Mouse (Mus musculus) neural tube, embryonic 14.5 days (tissue): ENCODE data around the gene Nt5c. TPM values are rescaled to one million over a fixed set of nuclear protein-coding genes. Genes with fewer than 3 reads are reported as not detected.
"Not testable (repeated sequence)": the region's sequence is repeated elsewhere in the genome, so short reads cannot be mapped to it uniquely, and the experiment has no call there.

Experiments used
- ATAC-seq: fragments of 200-750 bp; cut with Nextera tagmentation; 2 replicates; pipeline ENCODE4 v1.8.0; 2017; ENCODE audit warnings: low read depth, mild to moderate bottlenecking, moderate TSS enrichment, moderate library complexity
- H3K27ac ChIP-seq: fragments of 300-500 bp; sonication (generic); 2 replicates; pipeline ENCODE4 v1.5.1; 2014; ENCODE audit warnings: low read depth, mild to moderate bottlenecking, control low read depth, low read length, moderate library complexity, mixed read lengths
- H3K27me3 ChIP-seq: fragments of 300-500 bp; sonication (generic); 2 replicates; pipeline ENCODE4 v1.6.1; 2014; ENCODE audit warnings: low read length; ENCODE audit not compliant: control insufficient read depth, insufficient read depth
- H3K36me3 ChIP-seq: fragments of 300-500 bp; sonication (generic); 2 replicates; pipeline ENCODE4 v1.6.1; 2014; ENCODE audit warnings: low read length, mixed read lengths; ENCODE audit not compliant: control insufficient read depth, insufficient read depth
- H3K4me1 ChIP-seq: fragments of 300-500 bp; sonication (generic); 2 replicates; pipeline ENCODE4 v1.6.1; 2014; ENCODE audit warnings: low read length; ENCODE audit not compliant: control insufficient read depth, insufficient read depth
- H3K4me2 ChIP-seq: fragments of 300-500 bp; sonication (generic); 2 replicates; pipeline ENCODE4 v1.6.1; 2014; ENCODE audit warnings: mild to moderate bottlenecking, low read depth, low read length, control low read depth
- H3K4me3 ChIP-seq: fragments of 300-500 bp; sonication (generic); 2 replicates; pipeline ENCODE4 v1.5.1; 2014; ENCODE audit warnings: low read depth, low read length, control low read depth, mixed read lengths
- H3K9ac ChIP-seq: fragments of 300-500 bp; sonication (generic); replicated peaks from 2 replicates; pipeline ENCODE4 v1.6.1; 2014; ENCODE audit warnings: low read depth, mild to moderate bottlenecking, control low read depth, low read length, mixed read lengths
- H3K9me3 ChIP-seq: fragments of 300-500 bp; sonication (generic); 2 replicates; pipeline ENCODE4 v1.6.1; 2016; ENCODE audit warnings: low read length; ENCODE audit not compliant: control insufficient read depth
- WGBS: fragments of 180-500 bp; shearing (Covaris S2); extraction: QIAGEN DNeasy Blood & Tissue Kit; methylation state at CpG from one replicate; pipeline ENCODE4 v1.1.7; 2014; 5-methylcytosine and 5-hydroxymethylcytosine counted together
- polyA plus RNA-seq: library from polyadenylated mRNA; unstranded; fragments of >200 nt; fragmentation: Nextera tagmentation; extraction: Ambion mirVana; gene quantifications from 2 replicates; pipeline ENCODE4 v1.2.1, GENCODE M21; 2014

Gene Nt5c
- polyA plus RNA-seq, 1 experiment from 2014 or later, result 95.8 TPM

DNA sequence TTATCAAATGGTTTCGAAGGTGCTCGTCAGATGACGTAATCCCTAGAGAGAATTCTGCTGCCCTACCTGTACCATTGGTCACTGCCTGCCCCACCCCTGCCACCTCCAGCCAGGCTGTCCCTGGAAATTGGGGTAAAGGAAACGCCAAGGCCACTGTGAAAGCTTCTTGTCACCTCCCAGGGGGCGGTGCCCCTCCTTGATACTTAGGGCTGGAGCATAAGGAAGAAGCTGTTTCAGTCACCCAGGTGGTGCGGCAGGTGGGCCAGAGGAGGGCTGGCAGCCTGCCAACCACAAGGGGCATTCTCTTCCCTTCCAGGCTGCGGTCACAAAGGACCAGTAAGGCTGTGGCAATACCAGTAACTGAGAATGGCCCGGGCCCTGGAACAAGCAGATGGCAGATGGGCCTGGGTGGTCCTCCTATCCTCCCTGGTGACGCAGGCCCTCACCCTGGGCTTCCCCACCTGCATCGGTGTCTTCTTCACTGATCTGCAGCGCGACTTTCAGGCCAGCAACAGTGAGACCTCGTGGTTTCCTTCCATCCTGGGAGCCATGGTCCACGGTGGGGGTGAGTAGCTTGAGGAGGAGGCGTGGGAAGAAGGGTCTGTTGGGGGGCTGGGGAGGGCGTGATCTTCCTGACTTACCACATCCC, 29.3 kb downstream of the Nt5c start, which contains the start of gene Slc16a5:
Gene Slc16a5, plus strand, starts transcription at position 232 of the 649 bp plus-strand sequence.
- Histone ChIP-seq H3K4me2 (no peak within 1 kb of the TSS), H3K27ac (no peak within 1 kb of the TSS), H3K9me3 (no peaks in the 10 kb centered on the region), H3K4me3 (no peak within 1 kb of the TSS), H3K27me3 (no peaks in the 10 kb centered on the region), H3K36me3 (no peaks in the 10 kb centered on the region), H3K4me1 (no peaks in the 10 kb centered on the region), H3K9ac (no peak within 1 kb of the TSS)
- no peak for ATAC-seq
- 73% methylated on average over 16 of the region's 16 CpGs for WGBS

GRCm38 (mm10) chr11:115461846-115462242, 29.8 kb downstream of the Nt5c start:
- ATAC-seq, result no peak
- WGBS, result 76% methylated on average over 5 of the region's 5 CpGs
- Histone ChIP-seq H3K27me3 (no peaks in the 10 kb centered on the region), H3K4me3 (no peak overlapping the region), H3K27ac (no peak overlapping the region), H3K4me2 (no peak overlapping the region), H3K4me1 (no peaks in the 10 kb centered on the region), H3K9ac (no peak overlapping the region), H3K9me3 (no peaks in the 10 kb centered on the region), H3K36me3 (no peaks in the 10 kb centered on the region)

- no peaks in the 10 kb centered on the region for H3K9me3 ChIP-seq
- no peaks in the 10 kb centered on the region for H3K36me3 ChIP-seq
- no peak overlapping the region for H3K9ac ChIP-seq
- WGBS, result 25% methylated on average over 8 of the region's 8 CpGs
- ATAC-seq, result no peak
- no peak overlapping the region for H3K27ac ChIP-seq
- H3K4me3 ChIP-seq, result no peak overlapping the region
- no peaks in the 10 kb centered on the region for H3K27me3 ChIP-seq
- no peaks in the 10 kb centered on the region for H3K4me1 ChIP-seq
- no peak overlapping the region for H3K4me2 ChIP-seq
These were observed 30.7 kb downstream of the Nt5c start for GRCm38 (mm10) chr11:115460976-115461375.

DNA sequence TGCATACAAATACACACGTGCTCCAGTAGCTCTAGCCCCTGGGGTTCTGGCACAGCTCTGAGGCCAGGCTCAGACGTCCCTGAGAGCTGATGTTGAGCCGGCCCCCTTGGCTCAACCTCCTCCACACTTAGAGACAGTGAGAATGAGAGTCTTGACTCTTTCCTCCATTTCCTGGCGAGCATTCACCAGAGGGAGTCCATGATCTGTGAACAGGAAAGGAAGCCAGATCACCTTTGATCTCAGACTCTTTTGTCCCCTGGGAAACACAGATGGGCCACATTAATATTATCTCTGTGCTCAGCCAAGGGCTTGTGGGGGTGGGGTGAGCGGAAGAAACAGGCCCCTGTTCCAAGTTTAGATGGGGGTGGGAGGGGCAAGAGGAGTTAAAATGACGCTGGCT, 34.3 kb downstream of the Nt5c start:
- no peak overlapping the region for H3K9ac ChIP-seq
- ATAC-seq, result no peak
- H3K4me1 ChIP-seq, result no peaks in the 10 kb centered on the region
- H3K27ac ChIP-seq, result no peak overlapping the region
- H3K4me2 ChIP-seq, result no peak overlapping the region
- H3K9me3 ChIP-seq, result no peaks in the 10 kb centered on the region
- WGBS, result 47% methylated on average over 6 of the region's 6 CpGs
- H3K27me3 ChIP-seq, result no peaks in the 10 kb centered on the region
- H3K4me3 ChIP-seq, result no peak overlapping the region
- H3K36me3 ChIP-seq, result no peaks in the 10 kb centered on the region

GRCm38 (mm10) chr11:115456182-115456581, 35.5 kb downstream of the Nt5c start:
- Histone ChIP-seq H3K4me1 (no peaks in the 10 kb centered on the region), H3K36me3 (no peaks in the 10 kb centered on the region), H3K27ac (no peak overlapping the region), H3K27me3 (no peaks in the 10 kb centered on the region), H3K9ac (no peak overlapping the region), H3K9me3 (no peaks in the 10 kb centered on the region), H3K4me2 (no peak overlapping the region), H3K4me3 (no peak overlapping the region)
- 93% methylated on average over 5 of the region's 5 CpGs for WGBS
- ATAC-seq, result no peak

- Histone ChIP-seq H3K9me3 (no peaks in the 10 kb centered on the region), H3K4me2 (no peak overlapping the region), H3K36me3 (no peaks in the 10 kb centered on the region), H3K9ac (no peak overlapping the region), H3K4me3 (no peak overlapping the region), H3K4me1 (no peaks in the 10 kb centered on the region), H3K27ac (no peak overlapping the region), H3K27me3 (no peaks in the 10 kb centered on the region)
- no peak for ATAC-seq
- 84% methylated on average over 15 of the region's 15 CpGs for WGBS
These were observed 36.0 kb downstream of the Nt5c start for GRCm38 (mm10) chr11:115455619-115456018.

- not testable (repeated sequence) for H3K27me3 ChIP-seq, H3K27ac ChIP-seq, H3K4me2 ChIP-seq, H3K9ac ChIP-seq, H3K4me3 ChIP-seq, ATAC-seq, H3K4me1 ChIP-seq, H3K9me3 ChIP-seq, H3K36me3 ChIP-seq
- 82% methylated on average over 6 of the region's 6 CpGs for WGBS
These were observed 36.8 kb downstream of the Nt5c start for GRCm38 (mm10) chr11:115454822-115455221.

- no peak overlapping the region for H3K27ac ChIP-seq
- no peak for ATAC-seq
- H3K4me1 ChIP-seq, result no peaks in the 10 kb centered on the region
These were observed 38.4 kb downstream of the Nt5c start for GRCm38 (mm10) chr11:115453306-115453705.

GRCm38 (mm10) chr11:115452281-115452860, 39.3 kb downstream of the Nt5c start:
- WGBS, result 83% methylated on average over 7 of the region's 7 CpGs
- Histone ChIP-seq H3K27me3 (no peaks in the 10 kb centered on the region), H3K4me1 (no peaks in the 10 kb centered on the region), H3K9ac (no peak overlapping the region), H3K4me2 (no peak overlapping the region), H3K36me3 (no peaks in the 10 kb centered on the region), H3K9me3 (no peaks in the 10 kb centered on the region), H3K4me3 (no peak overlapping the region), H3K27ac (no peak overlapping the region)
- no peak for ATAC-seq

More at GRCm38 (mm10) chr11:115453306-115453705, 38.4 kb downstream of the Nt5c start:
- Histone ChIP-seq H3K4me3 (no peak overlapping the region), H3K4me2 (no peak overlapping the region), H3K27me3 (no peaks in the 10 kb centered on the region), H3K36me3 (no peaks in the 10 kb centered on the region), H3K9me3 (no peaks in the 10 kb centered on the region), H3K9ac (no peak overlapping the region)
- WGBS, result 67% methylated on average over 4 of the region's 4 CpGs
